Mouse (Mus musculus) urinary bladder, adult 2 months (tissue): ENCODE measurements around the gene Ank2. TPM values are rescaled to one million over a fixed set of nuclear protein-coding genes. Genes with fewer than 3 reads are reported as not detected.

ENCODE experiments used
- DNase-seq: peaks from one replicate; pipeline ENCODE4 v3.0.0; 2022; ENCODE audit warnings: low spot score
- polyA plus RNA-seq: library from polyadenylated mRNA; depleted of rRNA; stranded (reverse); fragments of >200 nt; gene quantifications from 2 replicates; pipeline ENCODE4 v1.2.3, GENCODE M21; 2012

Ank2 gene
- polyA plus RNA-seq, 1 experiment, result 7.9 TPM

GRCm38 (mm10) chr3:127172697-127173096, 326.5 kb downstream of the Ank2 start:
- DNase-seq, result no peak

- no peak for DNase-seq
These were observed 328.9 kb downstream of the Ank2 start for GRCm38 (mm10) chr3:127170246-127170645.

- no peak for DNase-seq
These were observed 330.0 kb downstream of the Ank2 start for GRCm38 (mm10) chr3:127169114-127169513.

GRCm38 (mm10) chr3:127163749-127164148, 335.4 kb downstream of the Ank2 start:
- DNase-seq, result no peak

GRCm38 (mm10) chr3:127161998-127162712, 337.0 kb downstream of the Ank2 start:
- DNase-seq, result peak; percentile 36

- DNase-seq, result no peak
These were observed 337.9 kb downstream of the Ank2 start for GRCm38 (mm10) chr3:127161085-127161837.

GRCm38 (mm10) chr3:127157706-127158105, 341.4 kb downstream of the Ank2 start:
- no peak for DNase-seq

GRCm38 (mm10) chr3:127156080-127156479, 343.1 kb downstream of the Ank2 start:
- no peak for DNase-seq

GRCm38 (mm10) chr3:127153861-127154260, 345.3 kb downstream of the Ank2 start:
- no peak for DNase-seq

- DNase-seq, result no peak
These were observed 345.7 kb downstream of the Ank2 start for GRCm38 (mm10) chr3:127153443-127153842.

GRCm38 (mm10) chr3:127148648-127149047, 350.5 kb downstream of the Ank2 start:
- DNase-seq, result no peak

- no peak for DNase-seq
These were observed 358.6 kb downstream of the Ank2 start for GRCm38 (mm10) chr3:127140590-127140989.

GRCm38 (mm10) chr3:127139638-127140037, 359.5 kb downstream of the Ank2 start:
- no peak for DNase-seq

GRCm38 (mm10) chr3:127137508-127137907, 361.6 kb downstream of the Ank2 start:
- DNase-seq, result no peak

- DNase-seq, result no peak
These were observed 365.1 kb downstream of the Ank2 start for GRCm38 (mm10) chr3:127134062-127134461.

- DNase-seq, result no peak
These were observed 368.1 kb downstream of the Ank2 start for GRCm38 (mm10) chr3:127131048-127131447.

- DNase-seq, result no peak
These were observed 368.9 kb downstream of the Ank2 start for GRCm38 (mm10) chr3:127130167-127130770.

GRCm38 (mm10) chr3:127129750-127130149, 369.4 kb downstream of the Ank2 start:
- no peak for DNase-seq

GRCm38 (mm10) chr3:127127611-127128010, 371.5 kb downstream of the Ank2 start:
- no peak for DNase-seq

- DNase-seq, result no peak
These were observed 372.9 kb downstream of the Ank2 start for GRCm38 (mm10) chr3:127126220-127126619.

GRCm38 (mm10) chr3:127124375-127124993, 374.7 kb downstream of the Ank2 start:
- no peak for DNase-seq

- DNase-seq, result no peak
These were observed 375.8 kb downstream of the Ank2 start for GRCm38 (mm10) chr3:127123376-127123775.
